Mouse (Mus musculus): ENCODE measurements at regions not wholly inside any gene's neighbourhood (a gene's known extent, or its start where the extent isn't known, plus 50 kb on each side); places are given as distances from the start of the nearest gene placed in this dataset.

GRCm38 (mm10) chr10:95622879-95623517 is 50.3 kb downstream of the Anapc15-ps start:
- DNase-seq (ENCODE audit: low read depth, low spot score): peak; percentile 64

DNA sequence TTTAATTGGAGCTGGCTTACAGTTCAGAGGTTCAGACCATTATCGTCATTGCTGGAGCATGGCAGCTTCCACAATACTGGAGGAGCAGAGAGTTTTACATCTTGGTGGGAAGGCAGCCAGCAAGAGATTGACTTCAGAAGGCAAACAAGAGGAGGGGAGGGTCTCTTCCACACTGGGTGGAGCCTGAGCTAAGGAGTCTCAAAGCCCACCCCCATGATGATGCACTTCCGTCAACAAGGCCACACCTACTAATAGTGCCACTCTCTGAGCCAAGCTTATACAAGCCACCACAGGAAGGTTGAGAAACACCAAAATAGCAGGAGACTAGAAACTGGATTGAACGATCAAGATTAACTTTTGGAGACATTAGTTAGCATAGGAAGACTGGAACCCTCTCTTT is 52.5 kb downstream of the Anapc15-ps start:
- peak; percentile 83 for DNase-seq (ENCODE audit: low read depth, low spot score)

GRCm38 (mm10) chr10:95619601-95620000 is 53.6 kb downstream of the Anapc15-ps start:
- DNase-seq (ENCODE audit: low read depth, low spot score): no peak

DNA sequence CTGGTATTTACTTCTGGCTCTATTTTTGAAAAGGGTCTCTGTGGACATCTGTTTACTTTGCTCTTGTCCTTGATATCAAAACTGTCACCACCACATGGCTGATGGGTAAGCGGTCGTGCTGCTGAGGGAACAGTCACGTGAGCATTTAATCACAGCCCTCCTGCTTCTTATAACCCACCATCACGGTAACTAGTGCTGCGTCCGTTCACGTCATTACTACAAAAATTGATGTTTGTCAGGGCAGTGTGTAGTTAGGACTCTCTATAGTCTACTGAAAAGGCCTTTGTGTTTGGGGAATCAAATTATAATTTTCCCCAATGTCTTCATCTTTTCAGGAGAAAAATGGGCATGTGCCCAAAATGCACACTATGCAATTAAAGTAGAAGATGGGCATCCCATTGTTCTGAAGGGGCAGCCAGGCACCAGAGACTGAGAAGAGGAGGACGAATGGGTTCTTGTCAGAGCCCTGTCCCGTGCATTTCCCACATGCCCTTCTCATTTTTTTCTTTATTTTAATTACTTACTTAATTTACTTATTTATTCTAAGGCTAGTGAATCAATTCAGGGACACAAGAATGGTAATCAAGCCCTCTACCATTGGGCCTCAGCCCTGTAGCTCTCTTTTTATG is 54.6 kb upstream of the Nudt4 start:
- DNase-seq (ENCODE audit: low read depth, low spot score): no peak

DNA sequence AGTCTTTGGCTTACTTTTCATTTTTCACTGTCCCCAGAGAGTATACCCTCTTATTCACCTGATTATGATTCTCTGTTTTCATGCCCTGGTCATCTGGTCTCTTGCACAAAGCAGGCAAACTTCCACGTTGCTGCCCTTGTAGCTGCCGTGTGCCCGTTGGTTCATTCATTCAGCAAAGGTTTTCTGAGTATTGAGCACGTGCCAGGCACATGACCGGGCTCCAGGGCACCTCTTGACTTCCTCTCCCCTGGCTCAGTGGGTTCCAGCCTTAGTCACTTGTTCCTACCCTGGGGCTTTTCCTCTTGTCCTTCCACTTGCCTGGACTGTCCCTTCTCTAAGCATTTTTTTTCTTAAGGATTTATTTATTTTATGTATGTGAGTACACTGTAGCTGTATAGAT is 52.9 kb upstream of the Nudt4 start:
- DNase-seq (ENCODE audit: low read depth, low spot score): no peak

DNA sequence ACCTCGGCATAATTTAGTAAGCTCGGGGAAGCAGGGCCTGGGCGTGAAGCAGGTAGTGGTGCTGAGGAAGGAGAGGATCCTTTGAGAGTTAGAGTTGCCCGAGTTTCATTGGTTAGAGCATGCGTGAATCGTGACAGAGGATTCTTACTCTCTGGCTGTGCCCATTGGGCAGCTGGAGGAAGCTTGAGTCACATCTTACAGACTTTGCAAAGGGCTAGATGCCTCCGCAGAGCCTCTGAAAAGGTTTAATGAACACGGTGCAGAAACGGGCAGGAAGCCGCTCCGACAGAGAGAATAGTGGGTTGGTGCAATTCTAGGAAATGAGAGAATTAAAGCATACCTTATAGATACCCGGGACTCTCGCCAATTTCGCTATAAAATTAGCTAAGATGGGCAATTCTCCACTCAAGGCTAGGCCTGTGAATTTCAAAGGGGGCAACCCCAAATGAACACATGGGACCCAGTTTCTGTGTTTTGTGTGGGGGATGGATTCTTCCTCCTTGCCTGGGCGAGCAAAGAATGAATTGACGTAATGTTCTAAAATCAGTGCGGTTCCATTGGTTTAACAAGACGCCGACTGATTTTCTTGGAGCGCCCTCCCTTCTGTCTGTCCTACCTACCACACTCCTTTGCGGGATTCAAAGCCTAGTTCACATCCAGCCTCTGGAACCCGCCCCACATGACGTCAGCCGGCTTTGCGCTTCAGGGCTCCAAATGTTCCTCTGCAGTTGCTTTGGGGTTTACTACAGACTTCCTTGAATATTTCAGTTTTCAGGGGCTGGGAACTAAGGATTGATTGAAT is 52.1 kb upstream of the Nudt4 start:
- peak; percentile 77 for DNase-seq (ENCODE audit: low read depth, low spot score)

Measured in ZHBTc4 (cell line).